Mouse (Mus musculus): ENCODE measurements around the gene Smc4. TPM values are rescaled to one million over a fixed set of nuclear protein-coding genes. Genes with fewer than 3 reads are reported as not detected.

Gene Smc4
- polyA plus RNA-seq, 1 experiment from 2014 or later: 74.2 TPM

GRCm38 (mm10) chr3:69055871-69056270, 51.3 kb downstream of the Smc4 start:
- no peak for TF ChIP-seq EP300 (IDR thresholded peaks at IDR 0.05)
- no peak for TF ChIP-seq CTCF (IDR thresholded peaks at IDR 0.05)
- Histone ChIP-seq H3K4me1 (ENCODE audit: insufficient read depth, low read depth, low read length) (no peaks in the 10 kb centered on the region), H3K4me3 (ENCODE audit: low read depth, low read length) (no peak overlapping the region), H3K9me3 (ENCODE audit: low read length) (no peaks in the 10 kb centered on the region), H3K9ac (replicated peaks; ENCODE audit: low read depth) (no peak overlapping the region), H3K36me3 (ENCODE audit: insufficient read depth, low read length) (no peaks in the 10 kb centered on the region), H3K4me2 (replicated peaks; ENCODE audit: low read depth, low read length) (no peak overlapping the region), H3K27ac (ENCODE audit: low read length) (no peak overlapping the region), H3K27me3 (replicated peaks; ENCODE audit: insufficient read depth, low read length) (no peaks in the 10 kb centered on the region)
- 85% methylated on average over 3 of the region's 3 CpGs for WGBS
- no peak for ATAC-seq
- no peak for DNase-seq (ENCODE audit: low spot score)

GRCm38 (mm10) chr3:69060672-69061071, 56.1 kb downstream of the Smc4 start:
- 96% methylated on average over 4 of the region's 4 CpGs for WGBS
- no peaks in the 10 kb centered on the region for H3K36me3 ChIP-seq (ENCODE audit: insufficient read depth, low read length)
- no peak overlapping the region for H3K4me2 ChIP-seq (replicated peaks; ENCODE audit: low read depth, low read length)
- no peak overlapping the region for H3K9ac ChIP-seq (replicated peaks; ENCODE audit: low read depth)
- H3K9me3 ChIP-seq (ENCODE audit: low read length): no peaks in the 10 kb centered on the region
- H3K27me3 ChIP-seq (replicated peaks; ENCODE audit: insufficient read depth, low read length): no peaks in the 10 kb centered on the region
- H3K4me3 ChIP-seq (ENCODE audit: low read depth, low read length): no peak overlapping the region
- H3K4me1 ChIP-seq (ENCODE audit: insufficient read depth, low read depth, low read length): no peaks in the 10 kb centered on the region
- ATAC-seq (no peak), DNase-seq (ENCODE audit: low spot score) (no peak)
- no peak overlapping the region for H3K27ac ChIP-seq (ENCODE audit: low read length)
- TF ChIP-seq CTCF (IDR thresholded peaks at IDR 0.05) (no peak), EP300 (IDR thresholded peaks at IDR 0.05) (no peak)

- no peak overlapping the region for H3K27ac ChIP-seq (ENCODE audit: low read length)
Measured at GRCm38 (mm10) chr3:69062764-69063163, 58.2 kb downstream of the Smc4 start.

GRCm38 (mm10) chr3:69064005-69064404, 59.5 kb downstream of the Smc4 start:
- peak; percentile 78 for DNase-seq (ENCODE audit: low spot score)
- Histone ChIP-seq H3K27ac (ENCODE audit: low read length) (no peak overlapping the region), H3K27me3 (replicated peaks; ENCODE audit: insufficient read depth, low read length) (no peaks in the 10 kb centered on the region), H3K4me2 (replicated peaks; ENCODE audit: low read depth, low read length) (no peak overlapping the region), H3K9ac (replicated peaks; ENCODE audit: low read depth) (no peak overlapping the region), H3K9me3 (ENCODE audit: low read length) (no peaks in the 10 kb centered on the region), H3K4me3 (ENCODE audit: low read depth, low read length) (no peak overlapping the region), H3K36me3 (ENCODE audit: insufficient read depth, low read length) (no peaks in the 10 kb centered on the region), H3K4me1 (ENCODE audit: insufficient read depth, low read depth, low read length) (no peaks in the 10 kb centered on the region)
- TF ChIP-seq EP300 (IDR thresholded peaks at IDR 0.05): peak; percentile 26; the same call in 1 of the 2 replicates
- TF ChIP-seq CTCF (IDR thresholded peaks at IDR 0.05): peak; percentile 66
- ATAC-seq: no peak
- 24% methylated on average over 1 of the region's 1 CpGs for WGBS

More at GRCm38 (mm10) chr3:69062764-69063163, 58.2 kb downstream of the Smc4 start:
- H3K9me3 ChIP-seq (ENCODE audit: low read length): no peaks in the 10 kb centered on the region
- ATAC-seq (no peak), DNase-seq (ENCODE audit: low spot score) (no peak)
- H3K27me3 ChIP-seq (replicated peaks; ENCODE audit: insufficient read depth, low read length): no peaks in the 10 kb centered on the region
- TF ChIP-seq EP300 (IDR thresholded peaks at IDR 0.05) (no peak), CTCF (IDR thresholded peaks at IDR 0.05) (no peak)
- H3K9ac ChIP-seq (replicated peaks; ENCODE audit: low read depth): no peak overlapping the region
- H3K4me3 ChIP-seq (ENCODE audit: low read depth, low read length): no peak overlapping the region
- 76% methylated on average over 1 of the region's 1 CpGs for WGBS
- no peaks in the 10 kb centered on the region for H3K36me3 ChIP-seq (ENCODE audit: insufficient read depth, low read length)
- no peak overlapping the region for H3K4me2 ChIP-seq (replicated peaks; ENCODE audit: low read depth, low read length)
- H3K4me1 ChIP-seq (ENCODE audit: insufficient read depth, low read depth, low read length): no peaks in the 10 kb centered on the region

MicroRNAs within 50 kb of the gene (microRNA counts, 519-probe panel; counts per million panel counts)
- 6,852 counts per million, percentile 91 among the panel's probes with 10 or more counts for microRNA mmu-miR-15b

Small RNA genes within 50 kb of the gene (microRNA-seq; reads per million reads assigned to microRNA genes)
- gene Mir15b (2,488 reads per million, percentile 85 among the genes with 10 or more reads in this experiment), gene Mir16-2 (981 reads per million, percentile 74 among the genes with 10 or more reads in this experiment)

Other genes starting within 250 kb of the Smc4 start
- gene 1110032F04Rik, start 135.2 kb upstream of the Smc4 start, polyA plus RNA-seq (2015; fragmentation: Nextera tagmentation; extraction: Ambion mirVana): 0.20 and 0.41 TPM in 2 replicates
- 5.9 and 8.9 TPM in 2 replicates for gene Ift80, start 168 bp upstream of the Smc4 start, polyA plus RNA-seq (2015; fragmentation: Nextera tagmentation; extraction: Ambion mirVana)
- 11.1 TPM in 2 replicates for gene Trim59, start 40.0 kb downstream of the Smc4 start, polyA plus RNA-seq (2015; fragmentation: Nextera tagmentation; extraction: Ambion mirVana)
- gene Kpna4, start 122.4 kb downstream of the Smc4 start, polyA plus RNA-seq (2015; fragmentation: Nextera tagmentation; extraction: Ambion mirVana): 24.3 and 34.4 TPM in 2 replicates
- gene Arl14, start 217.7 kb downstream of the Smc4 start, polyA plus RNA-seq (2015; fragmentation: Nextera tagmentation; extraction: Ambion mirVana): 0.10 TPM in 1 of 2 replicates, not detected in the other

All from lung, postnatal 0 days (tissue).